Mouse (Mus musculus) hindbrain, embryonic 15.5 days (tissue): Measurements from ENCODE around the gene Adgrb3. TPM values are rescaled to one million over a fixed set of nuclear protein-coding genes. Genes with fewer than 3 reads are reported as not detected.
A peak's percentile ranks its signal among the peaks of the same experiment; 100 is the strongest.
"Not testable (repeated sequence)": the region's sequence is repeated elsewhere in the genome, so short reads cannot be mapped to it uniquely, and the experiment has no call there.

Experiments
- ATAC-seq: fragments of 200-750 bp; cut with Nextera tagmentation; 2 replicates; pipeline ENCODE4 v1.8.0; 2017; ENCODE audit warnings: low read depth, moderate number of reproducible peaks, moderate TSS enrichment; ENCODE audit not compliant: low FRiP score
- H3K27ac ChIP-seq: fragments of 300-500 bp; sonication (generic); replicated peaks from 2 replicates; pipeline ENCODE4 v1.5.1; 2015; ENCODE audit warnings: mild to moderate bottlenecking, inconsistent platforms
- H3K27me3 ChIP-seq: fragments of 300-500 bp; sonication (generic); 2 replicates; pipeline ENCODE4 v1.6.1; 2015; ENCODE audit warnings: control low read depth, inconsistent platforms
- H3K36me3 ChIP-seq: fragments of 300-500 bp; sonication (generic); 2 replicates; pipeline ENCODE4 v1.6.1; 2015; ENCODE audit warnings: control low read depth, inconsistent platforms
- H3K4me1 ChIP-seq: fragments of 300-500 bp; sonication (generic); replicated peaks from 2 replicates; pipeline ENCODE4 v1.6.1; 2015; ENCODE audit warnings: control low read depth, inconsistent platforms
- H3K4me2 ChIP-seq: fragments of 300-500 bp; sonication (generic); 2 replicates; pipeline ENCODE4 v1.6.1; 2015; ENCODE audit warnings: moderate library complexity, mild to moderate bottlenecking, inconsistent platforms
- H3K4me3 ChIP-seq: fragments of 300-500 bp; sonication (generic); 2 replicates; pipeline ENCODE4 v1.5.1; 2015; ENCODE audit warnings: mild to moderate bottlenecking, inconsistent platforms
- H3K9ac ChIP-seq: fragments of 300-500 bp; sonication (generic); 2 replicates; pipeline ENCODE4 v1.6.1; 2015; ENCODE audit warnings: inconsistent platforms
- H3K9me3 ChIP-seq: fragments of 300-500 bp; sonication (generic); 2 replicates; pipeline ENCODE4 v1.6.1; 2016; ENCODE audit warnings: control low read depth, inconsistent platforms
- WGBS: fragments of 180-500 bp; shearing (Covaris S2); methylation state at CpG from one replicate; pipeline ENCODE4 v1.1.7; 2015; 5-methylcytosine and 5-hydroxymethylcytosine counted together
- polyA plus RNA-seq: library from polyadenylated mRNA; unstranded; fragments of >200 nt; fragmentation: Nextera tagmentation; extraction: Ambion mirVana; gene quantifications from 2 replicates; pipeline ENCODE4 v1.2.1, GENCODE M21; 2015

Gene Adgrb3
- polyA plus RNA-seq, 1 experiment from 2014 or later = 52.4 TPM

DNA sequence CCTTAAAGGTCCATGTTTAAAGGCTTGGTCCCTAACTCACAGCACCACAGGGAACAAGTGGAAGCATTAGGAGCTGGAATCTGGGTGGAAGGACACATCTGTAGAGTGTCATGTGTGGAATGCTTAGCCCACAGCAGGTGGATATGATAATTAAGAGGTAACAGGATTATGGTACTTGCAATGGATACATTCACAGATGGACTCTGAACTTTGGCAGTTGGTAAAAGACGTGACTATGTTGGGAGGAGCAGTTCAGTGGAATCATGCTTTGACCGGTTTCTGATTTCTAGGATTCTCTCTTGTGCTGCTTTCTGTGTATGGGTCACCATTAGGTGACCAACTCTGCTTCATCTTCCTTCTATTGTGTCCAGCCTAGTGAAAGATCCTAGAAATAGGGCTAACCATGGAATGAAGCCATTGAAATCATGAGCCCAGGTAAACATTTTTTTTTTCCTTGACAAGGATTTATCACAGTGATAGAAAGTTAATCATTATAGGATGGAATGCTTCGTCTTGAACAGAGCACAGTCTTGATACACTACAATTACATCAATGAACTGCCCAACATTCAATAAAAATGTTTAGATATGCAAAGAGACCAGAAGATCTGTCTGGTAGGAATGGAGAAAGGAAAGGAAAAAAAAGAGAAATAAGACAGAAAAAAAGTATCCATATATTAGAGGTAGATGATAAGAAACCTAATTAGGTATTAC is 334.1 kb downstream of the Adgrb3 start:
- H3K4me3 ChIP-seq = no peak overlapping the region
- ATAC-seq = no peak
- no peaks in the 10 kb centered on the region for H3K27me3 ChIP-seq
- H3K4me2 ChIP-seq = no peak overlapping the region
- H3K27ac ChIP-seq = no peak overlapping the region
- H3K9me3 ChIP-seq = no peaks in the 10 kb centered on the region
- no peaks in the 10 kb centered on the region for H3K4me1 ChIP-seq
- no peak overlapping the region for H3K9ac ChIP-seq
- WGBS = 84% methylated on average over 3 of the region's 3 CpGs
- H3K36me3 ChIP-seq = no peaks in the 10 kb centered on the region

DNA sequence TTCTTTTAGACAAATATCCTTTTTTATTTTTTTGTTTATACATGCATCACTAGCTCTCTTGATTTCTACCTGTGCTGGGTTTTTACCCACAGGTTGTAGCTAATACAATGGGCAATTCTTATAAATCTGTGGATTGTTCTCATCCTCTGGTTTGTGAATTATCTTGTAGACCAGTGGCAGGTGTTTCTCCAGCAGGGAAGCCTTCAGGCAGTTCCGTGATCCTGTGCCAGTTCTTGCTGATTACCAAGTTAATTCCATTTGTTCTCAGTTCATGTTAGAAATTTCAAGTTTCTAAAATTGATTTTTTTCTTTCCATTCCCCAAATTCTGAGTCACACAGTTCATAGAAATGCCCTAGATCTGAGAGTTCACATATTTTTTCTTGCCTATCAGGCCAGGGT is 338.0 kb downstream of the Adgrb3 start:
- H3K4me3 ChIP-seq = no peak overlapping the region
- H3K9ac ChIP-seq = no peak overlapping the region
- ATAC-seq = no peak
- H3K36me3 ChIP-seq = 0 out of 2 replicates have a peak, but pooled peaks cover 2% of the 10 kb centered on the region
- no peaks in the 10 kb centered on the region for H3K9me3 ChIP-seq
- no peaks in the 10 kb centered on the region for H3K27me3 ChIP-seq
- WGBS = 75% methylated on average over 1 of the region's 1 CpGs
- no peak overlapping the region for H3K4me2 ChIP-seq
- H3K4me1 ChIP-seq = no peaks in the 10 kb centered on the region
- no peak overlapping the region for H3K27ac ChIP-seq

DNA sequence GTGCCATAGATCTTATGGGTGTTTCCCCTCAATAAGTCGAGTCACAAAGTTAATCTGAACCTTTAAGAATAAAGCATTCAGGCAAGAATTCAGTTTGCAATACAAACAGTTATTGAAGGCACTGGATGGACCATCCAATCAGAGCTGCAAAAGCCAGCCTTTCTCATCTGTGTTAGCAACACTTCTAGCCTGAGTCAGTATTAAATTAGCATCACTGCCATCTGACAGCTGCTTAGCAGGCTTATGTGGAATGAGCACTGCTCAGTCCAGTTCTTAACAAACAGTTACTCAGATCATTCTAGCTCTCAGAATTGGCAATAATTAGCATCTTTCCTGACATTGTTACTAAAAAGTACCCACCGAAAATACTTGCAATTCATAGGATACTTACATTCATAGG is 339.3 kb downstream of the Adgrb3 start:
- whole genome bisulfite sequencing = 82% methylated on average over 2 of the region's 2 CpGs

DNA sequence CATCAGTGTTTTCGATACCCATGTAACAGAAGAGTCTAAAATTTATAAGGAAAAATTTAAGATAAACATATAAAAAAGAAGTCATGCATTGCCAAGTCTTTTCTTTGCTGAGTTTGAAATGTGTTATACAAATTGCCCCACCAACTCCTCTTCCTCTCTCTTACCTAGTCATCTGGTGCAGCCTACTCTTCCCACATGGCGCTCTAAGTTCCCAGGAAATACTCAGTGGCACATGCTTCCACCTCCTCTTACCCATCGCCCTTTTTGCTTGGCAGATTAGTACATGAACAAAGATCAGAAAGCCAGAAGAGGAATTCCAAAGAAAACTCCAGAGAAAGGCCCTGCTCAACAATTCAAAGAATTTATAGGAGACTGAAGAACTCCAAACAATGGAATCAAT is 353.8 kb downstream of the Adgrb3 start:
- Histone ChIP-seq H3K4me2 (no peak overlapping the region), H3K27ac (no peak overlapping the region), H3K36me3 (no peaks in the 10 kb centered on the region), H3K4me3 (no peak overlapping the region), H3K9me3 (no peaks in the 10 kb centered on the region), H3K9ac (no peak overlapping the region), H3K27me3 (no peaks in the 10 kb centered on the region), H3K4me1 (0 out of 2 replicates have a peak, but pooled peaks cover 4% of the 10 kb centered on the region)
- no peak for ATAC-seq
- 79% methylated on average over 3 of the region's 3 CpGs for WGBS

More for the DNA sequence above, 339.3 kb downstream of the Adgrb3 start:
- Histone ChIP-seq H3K4me1 (no peaks in the 10 kb centered on the region), H3K4me2 (no peak overlapping the region), H3K27me3 (no peaks in the 10 kb centered on the region), H3K36me3 (0 out of 2 replicates have a peak, but pooled peaks cover 2% of the 10 kb centered on the region), H3K4me3 (no peak overlapping the region), H3K9me3 (no peaks in the 10 kb centered on the region), H3K27ac (no peak overlapping the region), H3K9ac (no peak overlapping the region)
- no peak for ATAC-seq

DNA sequence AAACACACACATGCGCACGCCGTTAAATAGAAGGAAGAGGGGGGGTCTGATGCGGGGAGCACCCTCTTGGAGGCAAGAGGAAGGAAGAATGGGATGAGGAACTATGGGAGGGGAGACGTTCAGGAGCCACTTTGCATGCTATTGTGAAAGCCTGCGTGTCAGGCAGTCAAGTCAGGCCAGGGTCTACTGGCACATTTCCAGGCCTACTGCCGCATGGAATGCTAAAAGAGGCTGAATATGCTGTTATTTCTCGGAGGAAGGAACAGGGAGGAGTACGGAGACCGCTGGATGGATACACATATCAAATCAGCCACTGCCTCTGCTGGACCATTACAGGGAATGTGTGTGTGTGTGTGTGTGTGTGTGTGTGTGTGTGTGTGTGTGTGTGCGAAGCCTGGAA is 355.0 kb downstream of the Adgrb3 start:
- Histone ChIP-seq H3K9ac (no peak overlapping the region), H3K4me1 (0 out of 2 replicates have a peak, but pooled peaks cover 4% of the 10 kb centered on the region), H3K4me2 (0 out of 2 replicates have a peak overlapping the region, but pooled peaks have one; percentile 9), H3K9me3 (no peaks in the 10 kb centered on the region), H3K27ac (no peak overlapping the region), H3K27me3 (no peaks in the 10 kb centered on the region), H3K36me3 (no peaks in the 10 kb centered on the region), H3K4me3 (no peak overlapping the region)
- WGBS = 52% methylated on average over 11 of the region's 11 CpGs
- ATAC-seq = no peak

DNA sequence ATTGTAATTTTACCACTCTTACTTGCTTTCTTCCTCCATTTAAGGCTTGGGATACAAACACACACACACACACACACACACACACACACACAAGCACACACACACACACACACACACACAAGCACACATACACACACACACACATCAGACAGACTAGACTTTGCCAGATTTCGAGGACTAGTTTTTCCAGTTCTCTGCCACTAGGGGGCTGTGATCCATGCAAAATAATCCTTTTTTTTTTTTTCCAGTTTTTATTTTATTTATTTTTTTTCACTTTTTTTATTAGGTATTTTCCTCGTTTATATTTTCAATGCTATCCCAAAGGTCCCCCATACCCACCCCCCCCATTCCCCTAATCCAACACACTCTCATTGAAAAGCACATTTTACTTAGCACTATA is 357.9 kb downstream of the Adgrb3 start:
- 68% methylated on average over 2 of the region's 2 CpGs for WGBS
- H3K27me3 ChIP-seq, ATAC-seq, H3K9me3 ChIP-seq, H3K36me3 ChIP-seq, H3K27ac ChIP-seq, H3K4me3 ChIP-seq, H3K9ac ChIP-seq, H3K4me1 ChIP-seq, H3K4me2 ChIP-seq: not testable (repeated sequence)

DNA sequence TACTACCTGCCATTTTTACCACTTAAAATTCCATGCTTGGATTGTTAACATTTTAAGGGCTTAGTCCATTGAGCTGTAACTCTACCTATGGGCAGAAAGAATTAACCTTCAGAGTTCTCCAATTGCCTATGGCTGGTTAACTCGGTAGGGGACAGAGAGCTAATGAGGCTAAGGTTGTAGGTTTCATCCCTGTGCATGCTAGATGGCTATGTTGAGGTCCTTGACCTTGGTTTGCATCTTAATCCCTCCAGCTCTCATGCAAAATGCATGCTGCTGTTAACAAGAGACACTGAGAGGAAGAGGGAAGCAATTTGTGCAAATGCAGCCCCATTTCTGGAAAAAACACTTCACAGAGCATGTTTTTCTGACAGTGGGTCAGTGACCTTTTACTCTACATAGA is 366.9 kb downstream of the Adgrb3 start:
- Histone ChIP-seq H3K4me1 (no peaks in the 10 kb centered on the region), H3K9me3 (no peaks in the 10 kb centered on the region), H3K27me3 (no peaks in the 10 kb centered on the region), H3K4me3 (no peak overlapping the region), H3K9ac (no peak overlapping the region), H3K36me3 (peaks cover 7% of the 10 kb centered on the region; the same call in 1 of the 2 replicates), H3K4me2 (no peak overlapping the region), H3K27ac (no peak overlapping the region)
- ATAC-seq = no peak
- WGBS = 56% methylated on average over 1 of the region's 1 CpGs

DNA sequence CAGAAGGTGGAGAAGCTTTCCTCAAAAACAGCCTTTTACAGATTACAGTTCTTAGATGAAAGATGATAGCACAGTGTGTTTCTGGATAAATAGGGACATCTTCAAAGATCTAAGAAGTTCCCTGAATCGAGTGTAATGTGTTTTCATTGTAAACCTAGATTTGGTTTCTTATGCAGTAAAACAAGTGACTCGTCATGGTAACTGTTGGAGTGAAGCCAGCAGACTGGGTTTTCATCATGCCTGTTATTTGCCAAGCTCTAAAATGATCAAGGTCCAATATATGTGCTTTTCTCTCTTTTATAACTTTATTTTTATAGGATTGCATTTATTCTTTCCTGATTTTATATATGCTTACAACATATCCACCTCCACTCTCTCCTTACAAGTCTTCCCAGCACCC is 394.0 kb downstream of the Adgrb3 start:
- Histone ChIP-seq H3K9me3 (no peaks in the 10 kb centered on the region), H3K4me3 (no peak overlapping the region), H3K4me2 (no peak overlapping the region), H3K27me3 (no peaks in the 10 kb centered on the region), H3K4me1 (no peaks in the 10 kb centered on the region), H3K9ac (no peak overlapping the region), H3K27ac (no peak overlapping the region), H3K36me3 (no peaks in the 10 kb centered on the region)
- ATAC-seq = no peak
- 50% methylated on average over 2 of the region's 2 CpGs for WGBS

DNA sequence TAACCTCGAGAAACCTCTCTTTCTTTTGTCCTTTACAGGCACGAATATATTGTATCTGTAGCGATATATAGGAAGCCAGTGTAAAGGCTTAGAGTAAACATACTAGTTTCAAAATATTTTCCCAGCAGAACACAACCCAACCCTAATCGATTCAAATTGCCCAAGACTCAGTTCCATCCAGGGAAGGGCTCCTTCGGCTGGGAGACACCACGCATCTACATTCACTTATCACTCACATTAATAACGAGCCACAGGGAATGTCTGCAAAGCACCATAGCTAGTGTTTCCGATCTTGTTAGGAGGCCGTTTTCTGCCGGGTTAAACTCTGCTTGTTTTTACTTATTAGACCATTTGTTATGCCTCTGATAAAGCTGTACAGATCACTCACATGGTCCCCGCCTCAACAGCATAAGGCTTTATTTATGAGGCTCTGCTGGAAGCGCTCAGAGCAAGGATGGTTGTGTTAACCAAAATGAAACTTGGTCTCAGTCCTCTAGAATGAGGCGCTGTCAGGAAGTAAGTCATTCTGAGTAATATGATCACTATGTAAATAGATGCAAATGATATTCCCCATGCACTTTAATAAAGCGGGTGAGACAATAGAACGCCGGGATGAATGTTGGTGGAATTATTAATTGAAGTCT is 399.2 kb downstream of the Adgrb3 start:
- H3K9ac ChIP-seq = no peak overlapping the region
- H3K4me3 ChIP-seq = no peak overlapping the region
- ATAC-seq = 0 out of 2 replicates have a peak, but pooled peaks have one; percentile 59
- H3K4me1 ChIP-seq = no peaks in the 10 kb centered on the region
- no peak overlapping the region for H3K27ac ChIP-seq
- WGBS = 39% methylated on average over 16 of the region's 16 CpGs
- H3K4me2 ChIP-seq = peak overlapping the region; percentile 27; the same call in 1 of the 2 replicates
- no peaks in the 10 kb centered on the region for H3K36me3 ChIP-seq
- H3K9me3 ChIP-seq = no peaks in the 10 kb centered on the region
- no peaks in the 10 kb centered on the region for H3K27me3 ChIP-seq

DNA sequence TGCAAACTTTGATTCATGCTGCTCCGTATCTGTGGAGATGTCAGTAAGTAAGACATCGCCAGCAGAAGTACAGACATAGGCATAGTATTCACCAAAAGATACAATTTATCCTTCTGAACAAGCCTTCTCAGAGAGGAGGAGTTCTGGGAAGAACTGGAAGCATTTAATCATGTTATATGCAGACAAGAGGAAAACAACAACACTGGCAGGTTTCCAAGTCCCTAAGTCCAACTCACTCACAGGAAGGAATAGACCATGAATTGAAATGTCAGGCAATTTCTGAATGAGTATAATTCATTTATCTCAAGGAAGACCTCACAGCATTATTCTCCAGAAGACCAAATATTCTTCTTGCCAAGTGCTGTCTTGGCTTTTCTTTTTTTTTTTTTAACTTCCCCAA is 408.8 kb downstream of the Adgrb3 start:
- no peaks in the 10 kb centered on the region for H3K4me1 ChIP-seq
- H3K36me3 ChIP-seq = no peaks in the 10 kb centered on the region
- no peak overlapping the region for H3K9ac ChIP-seq
- H3K4me3 ChIP-seq = no peak overlapping the region
- WGBS = 79% methylated on average over 2 of the region's 2 CpGs
- H3K4me2 ChIP-seq = no peak overlapping the region
- no peaks in the 10 kb centered on the region for H3K27me3 ChIP-seq
- no peaks in the 10 kb centered on the region for H3K9me3 ChIP-seq
- H3K27ac ChIP-seq = no peak overlapping the region
- no peak for ATAC-seq

DNA sequence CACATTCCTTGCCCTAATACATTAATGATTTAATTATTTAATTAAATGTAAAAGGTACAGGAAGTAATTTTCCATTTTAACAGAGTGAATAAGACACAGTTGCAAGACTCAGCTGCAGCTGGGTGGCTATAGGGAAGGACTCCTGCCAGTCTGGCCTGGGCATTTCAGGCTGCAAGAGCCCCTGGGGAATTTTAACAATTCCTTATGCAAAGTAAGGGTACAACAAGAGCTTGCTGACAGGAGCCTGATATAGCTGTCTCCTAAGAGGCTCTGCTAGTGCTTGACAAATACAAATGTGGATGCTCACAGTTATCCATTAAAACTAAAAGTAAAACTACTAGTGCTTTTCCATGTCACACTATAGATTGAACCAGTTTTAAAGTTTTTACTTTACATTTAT is 410.1 kb downstream of the Adgrb3 start:
- no peaks in the 10 kb centered on the region for H3K27me3 ChIP-seq
- H3K4me3 ChIP-seq = no peak overlapping the region
- no peaks in the 10 kb centered on the region for H3K9me3 ChIP-seq
- H3K4me2 ChIP-seq = no peak overlapping the region
- H3K36me3 ChIP-seq = no peaks in the 10 kb centered on the region
- no peak overlapping the region for H3K9ac ChIP-seq
- no peak overlapping the region for H3K27ac ChIP-seq
- no peaks in the 10 kb centered on the region for H3K4me1 ChIP-seq
- ATAC-seq = no peak

DNA sequence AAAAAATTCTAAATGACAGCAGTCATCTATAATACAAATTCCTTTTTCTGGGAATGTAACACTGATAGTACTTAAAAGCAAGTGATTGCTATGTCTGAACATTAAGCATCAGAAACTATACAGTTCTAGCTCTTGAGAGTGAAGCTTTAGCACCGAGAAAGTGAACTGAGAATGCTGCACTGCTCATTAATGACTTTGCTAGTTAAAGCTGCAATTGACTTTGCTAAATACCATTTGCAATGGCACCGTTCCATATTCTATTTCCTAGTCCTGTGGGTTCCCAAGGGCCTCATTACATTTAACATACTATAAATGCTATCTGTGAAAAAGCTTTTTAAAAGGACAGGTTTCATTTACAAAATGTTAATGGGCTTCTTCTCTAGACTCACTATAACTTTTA is 414.4 kb downstream of the Adgrb3 start:
- Histone ChIP-seq H3K9ac (no peak overlapping the region), H3K36me3 (no peaks in the 10 kb centered on the region), H3K4me3 (no peak overlapping the region), H3K4me2 (no peak overlapping the region), H3K9me3 (no peaks in the 10 kb centered on the region), H3K4me1 (no peaks in the 10 kb centered on the region), H3K27ac (no peak overlapping the region), H3K27me3 (no peaks in the 10 kb centered on the region)
- ATAC-seq = no peak
- 43% methylated on average over 2 of the region's 2 CpGs for WGBS
